Mouse (Mus musculus) myocyte (in vitro differentiated cells): ENCODE data around the gene D230025D16Rik. TPM values are rescaled to one million over a fixed set of nuclear protein-coding genes. Genes with fewer than 3 reads are reported as not detected.

Source experiments
- H3K27me3 ChIP-seq: one replicate; pipeline ENCODE4 v1.6.1; 2011; ENCODE audit not compliant: control insufficient read depth, insufficient read depth, insufficient read length
- H3K36me3 ChIP-seq: one replicate; pipeline ENCODE4 v1.6.1; 2011; ENCODE audit not compliant: control insufficient read depth, insufficient read depth
- H3K4me2 ChIP-seq: one replicate; pipeline ENCODE4 v1.6.1; 2011; ENCODE audit warnings: low read depth, control low read depth
- H3K4me3 ChIP-seq: one replicate; pipeline ENCODE4 v1.5.1; 2011; ENCODE audit warnings: mild to moderate bottlenecking, control low read depth, moderate library complexity
- H3K79me2 ChIP-seq: one replicate; pipeline ENCODE4 v1.6.1; 2011; ENCODE audit not compliant: control insufficient read depth, insufficient read depth
- H3ac ChIP-seq: one replicate; pipeline ENCODE4 v1.6.1; 2011; ENCODE audit not compliant: control insufficient read depth, insufficient read length
- CEBPB ChIP-seq: IDR thresholded peaks from 2 replicates; pipeline ENCODE4 v1.6.1; 2011; ENCODE audit warnings: mild to moderate bottlenecking, moderate library complexity; ENCODE audit not compliant: poor library complexity, insufficient read depth, severe bottlenecking
- E2F4 ChIP-seq: IDR thresholded peaks from one replicate; pipeline ENCODE4 v1.6.1; 2011; ENCODE audit warnings: mild to moderate bottlenecking, control low read depth, moderate library complexity; ENCODE audit not compliant: insufficient read depth
- MAX ChIP-seq: IDR thresholded peaks from one replicate; pipeline ENCODE4 v1.6.1; 2011; ENCODE audit warnings: low read depth, mild to moderate bottlenecking, control low read depth
- MYOD1 ChIP-seq, 3 experiments: IDR thresholded peaks; one replicate each; pipeline ENCODE4 v1.6.1; 2011; ENCODE audit warnings: control low read depth in 2 of 3, low read depth in 2 of 3, mild to moderate bottlenecking in 2 of 3, moderate library complexity in 1 of 3; ENCODE audit not compliant: insufficient read length in 2 of 3, control insufficient read depth in 1 of 3
- MYOG ChIP-seq, 3 experiments: IDR thresholded peaks; one replicate each; pipeline ENCODE4 v1.6.1; 2011; ENCODE audit warnings: control low read depth in 2 of 3, low read depth in 2 of 3, mild to moderate bottlenecking in 2 of 3; ENCODE audit not compliant: insufficient read length in 2 of 3, control insufficient read depth in 1 of 3, insufficient read depth in 1 of 3
- POLR2A ChIP-seq: IDR thresholded peaks from one replicate; pipeline ENCODE4 v1.6.1; 2011; ENCODE audit warnings: low read depth, mild to moderate bottlenecking, control low read depth, moderate library complexity; ENCODE audit not compliant: insufficient read length
- POLR2AphosphoS2 ChIP-seq: IDR thresholded peaks from one replicate; pipeline ENCODE4 v1.6.1; 2011; ENCODE audit warnings: low read depth, control low read depth; ENCODE audit not compliant: insufficient read length
- REST ChIP-seq: IDR thresholded peaks from one replicate; pipeline ENCODE4 v1.6.1; 2011; ENCODE audit warnings: mild to moderate bottlenecking, control low read depth, moderate library complexity; ENCODE audit not compliant: insufficient read depth, insufficient read length
- SRF ChIP-seq: IDR thresholded peaks from one replicate; pipeline ENCODE4 v1.6.1; 2011; ENCODE audit warnings: low read depth; ENCODE audit not compliant: control insufficient read depth, insufficient read length
- TCF12 ChIP-seq: IDR thresholded peaks from one replicate; pipeline ENCODE4 v1.6.1; 2011; ENCODE audit warnings: mild to moderate bottlenecking, control low read depth; ENCODE audit not compliant: poor library complexity, insufficient read depth, severe bottlenecking
- TCF3 ChIP-seq: IDR thresholded peaks from one replicate; pipeline ENCODE4 v1.6.1; 2011; ENCODE audit warnings: low read depth, control low read depth; ENCODE audit not compliant: insufficient read length
- USF1 ChIP-seq: IDR thresholded peaks from one replicate; pipeline ENCODE4 v1.6.1; 2011; ENCODE audit warnings: low read depth, mild to moderate bottlenecking, control low read depth, moderate library complexity
- polyA plus RNA-seq: library from polyadenylated mRNA; unstranded; fragments of >200 nt; fragmentation: generic; extraction: Trizol; gene quantifications from one replicate; pipeline ENCODE4 v1.2.1, GENCODE M21; 2012; ENCODE audit warnings: missing spikeins

Gene D230025D16Rik
- polyA plus RNA-seq, 1 experiment: 16.6 TPM

GRCm38 (mm10) chr8:105258911-105259720 is 34.2 kb downstream of the D230025D16Rik start:
- no peaks in the 10 kb centered on the region for H3K36me3 ChIP-seq
- H3K27me3 ChIP-seq: no peaks in the 10 kb centered on the region
- no peak overlapping the region for H3K4me3 ChIP-seq
- TF ChIP-seq MYOD1 (IDR thresholded peaks at IDR 0.05; ENCODE audit: control insufficient read depth in 1 of 3, insufficient read length in 2 of 3, low read depth in 2 of 3): no peak
- no peak for TF ChIP-seq REST
- TF ChIP-seq SRF: no peak
- no peak for TF ChIP-seq TCF3
- TF ChIP-seq POLR2AphosphoS2: no peak
- TF ChIP-seq USF1: no peak
- TF ChIP-seq CEBPB: no peak
- TF ChIP-seq POLR2A: no peak
- TF ChIP-seq MYOG (IDR thresholded peaks at IDR 0.05; ENCODE audit: control insufficient read depth in 1 of 3, insufficient read depth in 1 of 3, insufficient read length in 2 of 3, low read depth in 2 of 3): no peak
- TF ChIP-seq MAX: no peak
- no peak for TF ChIP-seq TCF12
- TF ChIP-seq E2F4: no peak
- no peak overlapping the region for H3ac ChIP-seq
- H3K79me2 ChIP-seq: peaks cover 4% of the 10 kb centered on the region
- H3K4me2 ChIP-seq: no peak overlapping the region

DNA sequence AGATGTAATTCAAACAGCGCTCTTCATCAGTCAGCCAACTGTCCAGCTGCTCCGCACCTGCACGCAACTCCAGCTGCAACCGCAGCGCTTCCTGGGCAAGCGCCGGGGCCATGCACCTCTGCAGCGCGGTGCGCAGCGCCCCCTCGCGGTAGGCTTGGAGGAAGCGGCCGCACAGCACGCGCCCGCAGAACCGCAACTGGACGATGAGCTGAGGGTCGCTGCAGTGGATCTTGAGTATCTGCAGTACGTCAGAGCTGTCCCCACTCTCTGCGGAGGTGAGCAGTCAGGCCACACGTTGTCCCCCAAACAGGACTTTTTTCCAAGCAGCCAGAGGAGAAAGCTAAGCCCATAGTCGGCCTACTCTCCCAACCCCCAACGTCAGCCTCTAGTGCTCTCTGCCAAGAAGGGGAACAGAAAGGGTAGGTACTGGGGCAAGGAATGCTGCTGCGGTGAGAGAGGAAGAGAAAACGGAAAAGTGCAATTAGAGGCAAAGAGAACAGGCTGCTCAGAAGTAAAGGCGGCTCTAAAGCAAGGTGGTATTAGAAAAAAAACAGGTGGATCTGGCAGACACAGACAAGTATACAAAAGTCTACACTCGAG is 34.9 kb downstream of the D230025D16Rik start:
- Histone ChIP-seq H3K4me3 (no peak overlapping the region), H3ac (no peak overlapping the region), H3K4me2 (no peak overlapping the region), H3K79me2 (peaks cover 4% of the 10 kb centered on the region), H3K27me3 (no peaks in the 10 kb centered on the region), H3K36me3 (no peaks in the 10 kb centered on the region)
- no peak for TF ChIP-seq POLR2A
- TF ChIP-seq SRF: no peak
- TF ChIP-seq CEBPB: no peak
- no peak for TF ChIP-seq E2F4
- TF ChIP-seq MYOD1 (IDR thresholded peaks at IDR 0.05; ENCODE audit: control insufficient read depth in 1 of 3, insufficient read length in 2 of 3, low read depth in 2 of 3): no peak
- TF ChIP-seq USF1: no peak
- TF ChIP-seq TCF12: no peak
- TF ChIP-seq POLR2AphosphoS2: no peak
- no peak for TF ChIP-seq MAX
- TF ChIP-seq MYOG (IDR thresholded peaks at IDR 0.05; ENCODE audit: control insufficient read depth in 1 of 3, insufficient read depth in 1 of 3, insufficient read length in 2 of 3, low read depth in 2 of 3): no peak
- TF ChIP-seq TCF3: no peak
- no peak for TF ChIP-seq REST

- TF ChIP-seq POLR2AphosphoS2 (no peak), MAX (no peak), USF1 (no peak), SRF (no peak), POLR2A (no peak), REST (no peak), MYOG (IDR thresholded peaks at IDR 0.05; ENCODE audit: control insufficient read depth in 1 of 3, insufficient read depth in 1 of 3, insufficient read length in 2 of 3, low read depth in 2 of 3) (no peak), TCF12 (no peak), E2F4 (no peak), MYOD1 (IDR thresholded peaks at IDR 0.05; ENCODE audit: control insufficient read depth in 1 of 3, insufficient read length in 2 of 3, low read depth in 2 of 3) (no peak), TCF3 (no peak), CEBPB (no peak)
- Histone ChIP-seq H3ac (no peak overlapping the region), H3K4me2 (no peak overlapping the region), H3K27me3 (no peaks in the 10 kb centered on the region), H3K79me2 (peaks cover 4% of the 10 kb centered on the region), H3K4me3 (no peak overlapping the region), H3K36me3 (no peaks in the 10 kb centered on the region)
Measured at GRCm38 (mm10) chr8:105260371-105261099, 35.6 kb downstream of the D230025D16Rik start.

DNA sequence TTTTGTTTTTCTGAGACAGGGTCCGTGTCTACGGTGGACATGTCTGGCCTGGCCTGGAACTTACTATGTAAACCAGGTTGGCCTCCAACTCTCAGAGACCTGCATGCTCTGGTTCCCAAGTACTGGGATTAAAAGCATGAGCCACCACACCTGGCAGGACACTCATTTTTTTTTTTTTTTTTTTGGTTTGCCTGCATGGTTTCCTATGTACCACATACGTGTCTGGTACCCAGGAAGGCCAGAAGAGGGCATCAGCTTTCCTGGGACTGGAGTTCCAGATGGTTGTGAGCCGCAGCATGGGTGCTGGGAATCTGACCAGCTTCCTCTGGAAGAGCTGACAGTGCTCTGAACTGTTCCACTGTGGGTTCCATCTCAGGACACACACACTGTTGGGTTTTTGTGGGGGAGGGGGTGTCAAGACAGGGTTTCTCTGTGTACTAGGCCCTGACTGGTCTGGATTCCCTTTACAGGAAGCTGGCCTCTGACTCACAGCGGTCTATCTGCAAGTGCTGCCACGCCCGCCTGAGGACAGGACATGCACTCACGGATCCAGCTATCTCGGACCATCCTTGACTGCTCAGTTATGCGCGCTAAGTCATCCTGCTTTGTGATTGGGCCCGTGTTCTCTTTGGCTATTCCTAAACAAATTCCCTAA is 36.5 kb downstream of the D230025D16Rik start:
- H3ac ChIP-seq: no peak overlapping the region
- no peak overlapping the region for H3K4me3 ChIP-seq
- H3K27me3 ChIP-seq: no peaks in the 10 kb centered on the region
- H3K4me2 ChIP-seq: no peak overlapping the region
- H3K79me2 ChIP-seq: peaks cover 4% of the 10 kb centered on the region
- TF ChIP-seq SRF (no peak), POLR2AphosphoS2 (no peak), TCF3 (no peak), REST (no peak), MYOD1 (IDR thresholded peaks at IDR 0.05; ENCODE audit: control insufficient read depth in 1 of 3, insufficient read length in 2 of 3, low read depth in 2 of 3) (no peak), CEBPB (no peak), POLR2A (no peak), MYOG (IDR thresholded peaks at IDR 0.05; ENCODE audit: control insufficient read depth in 1 of 3, insufficient read depth in 1 of 3, insufficient read length in 2 of 3, low read depth in 2 of 3) (no peak), TCF12 (no peak), E2F4 (no peak), MAX (no peak), USF1 (no peak)
- H3K36me3 ChIP-seq: no peaks in the 10 kb centered on the region
